Mouse (Mus musculus) forebrain, embryonic 11.5 days (tissue): ENCODE results near the gene Srp54c. TPM values are rescaled to one million over a fixed set of nuclear protein-coding genes. Genes with fewer than 3 reads are reported as not detected.
A peak's percentile ranks its signal among the peaks of the same experiment; 100 is the strongest.
"Not testable (repeated sequence)": the region's sequence is repeated elsewhere in the genome, so short reads cannot be mapped to it uniquely, and the experiment has no call there.

Source experiments
- ATAC-seq: fragments of 200-750 bp; cut with Nextera tagmentation; replicated peaks from 2 replicates; pipeline ENCODE4 v1.8.0; 2017; ENCODE audit warnings: moderate TSS enrichment; ENCODE audit not compliant: low FRiP score
- DNase-seq: peaks from one replicate; pipeline ENCODE4 v3.0.0-alpha.2; 2017; ENCODE audit warnings: low spot score
- H3K27ac ChIP-seq: fragments of 300-500 bp; sonication (generic); 2 replicates; pipeline ENCODE4 v1.5.1; 2014; ENCODE audit warnings: low read depth, low read length
- H3K27me3 ChIP-seq: fragments of 300-500 bp; sonication (generic); 2 replicates; pipeline ENCODE4 v1.6.1; 2014; ENCODE audit warnings: mild to moderate bottlenecking, low read length, mixed read lengths; ENCODE audit not compliant: control insufficient read depth, insufficient read depth
- H3K36me3 ChIP-seq: fragments of 300-500 bp; sonication (generic); 2 replicates; pipeline ENCODE4 v1.6.1; 2014; ENCODE audit warnings: mild to moderate bottlenecking, low read length, moderate library complexity, mixed read lengths; ENCODE audit not compliant: control insufficient read depth, insufficient read depth
- H3K4me1 ChIP-seq: fragments of 300-500 bp; sonication (generic); replicated peaks from 2 replicates; pipeline ENCODE4 v1.6.1; 2014; ENCODE audit warnings: low read length, mixed read lengths; ENCODE audit not compliant: control insufficient read depth, insufficient read depth
- H3K4me2 ChIP-seq: fragments of 300-500 bp; sonication (generic); 2 replicates; pipeline ENCODE4 v1.6.1; 2014; ENCODE audit warnings: low read depth, mild to moderate bottlenecking, low read length, moderate library complexity, mixed read lengths; ENCODE audit not compliant: severe bottlenecking
- H3K4me3 ChIP-seq: fragments of 300-500 bp; sonication (generic); 2 replicates; pipeline ENCODE4 v1.5.1; 2014; ENCODE audit warnings: low read depth, low read length
- H3K9ac ChIP-seq: fragments of 300-500 bp; sonication (generic); 2 replicates; pipeline ENCODE4 v1.6.1; 2014; ENCODE audit warnings: low read length
- H3K9me3 ChIP-seq: fragments of 300-500 bp; sonication (generic); 2 replicates; pipeline ENCODE4 v1.6.1; 2016; ENCODE audit warnings: low read length, mixed read lengths; ENCODE audit not compliant: control insufficient read depth
- WGBS: fragments of 180-500 bp; shearing (Covaris S2); extraction: QIAGEN DNeasy Blood & Tissue Kit; methylation state at CpG from one replicate; pipeline ENCODE4 v1.1.7; 2014; 5-methylcytosine and 5-hydroxymethylcytosine counted together
- polyA plus RNA-seq: library from polyadenylated mRNA; unstranded; fragments of >200 nt; fragmentation: Nextera tagmentation; extraction: Ambion mirVana; gene quantifications from 2 replicates; pipeline ENCODE4 v1.2.1, GENCODE M21; 2014

The Srp54c gene
- polyA plus RNA-seq, 1 experiment from 2014 or later, result 74.5 TPM

DNA sequence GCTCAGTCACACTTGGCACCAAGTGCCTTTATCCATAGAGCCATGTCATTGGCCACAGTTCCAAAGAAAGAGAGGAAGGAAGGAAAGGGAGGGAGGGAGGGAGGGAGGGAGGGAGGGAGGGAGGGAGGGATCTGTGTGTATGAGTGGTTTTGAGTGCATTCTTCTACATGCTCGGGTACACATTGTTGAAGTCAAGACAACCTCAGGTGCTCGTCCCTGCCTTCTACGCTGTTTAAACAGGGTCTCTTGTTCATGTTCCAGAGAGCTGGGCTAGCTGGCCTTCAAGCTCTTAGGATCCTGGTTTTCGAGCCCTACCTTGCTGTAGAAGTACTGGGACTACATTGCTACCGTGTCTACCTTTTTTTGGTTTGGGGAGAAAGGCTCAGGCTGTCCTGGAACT, 33.4 kb downstream of the Srp54c start:
- not testable (repeated sequence) for H3K27me3 ChIP-seq, H3K4me1 ChIP-seq, H3K9ac ChIP-seq, H3K36me3 ChIP-seq, H3K4me2 ChIP-seq, H3K27ac ChIP-seq, ATAC-seq, H3K4me3 ChIP-seq, H3K9me3 ChIP-seq, DNase-seq
- no CpG with 5 or more reads among the region's 5 CpGs for WGBS

GRCm38 (mm10) chr12:55272243-55272642, 42.3 kb downstream of the Srp54c start:
- no peak overlapping the region for H3K9ac ChIP-seq
- H3K27me3 ChIP-seq, result no peaks in the 10 kb centered on the region
- ATAC-seq, result no peak
- H3K4me2 ChIP-seq, result no peak overlapping the region
- no peaks in the 10 kb centered on the region for H3K9me3 ChIP-seq
- DNase-seq, result no peak
- H3K4me3 ChIP-seq, result no peak overlapping the region
- H3K4me1 ChIP-seq, result no peaks in the 10 kb centered on the region
- no peaks in the 10 kb centered on the region for H3K36me3 ChIP-seq
- H3K27ac ChIP-seq, result no peak overlapping the region
- 85% methylated on average over 3 of the region's 3 CpGs for WGBS

DNA sequence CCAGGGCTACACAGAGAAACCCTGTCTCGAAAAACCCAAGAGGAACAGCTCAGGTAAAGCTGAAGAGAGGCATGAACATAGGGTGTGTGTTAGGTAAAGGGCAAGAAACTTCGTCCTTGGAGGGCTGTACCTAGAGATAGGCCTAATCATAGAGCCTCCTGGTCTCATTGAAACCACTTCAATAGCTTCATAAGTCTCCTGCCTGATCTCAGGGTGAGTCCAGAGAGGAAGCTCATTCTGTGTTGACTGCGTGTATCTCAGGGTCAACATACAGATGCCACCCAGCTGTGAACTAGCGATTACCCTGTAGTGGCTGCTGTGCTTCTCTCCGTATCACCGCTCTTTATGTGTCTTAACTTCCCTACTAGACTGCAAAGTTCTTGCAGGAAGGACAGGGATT, 47.6 kb downstream of the Srp54c start:
- not testable (repeated sequence) for H3K9ac ChIP-seq, H3K27ac ChIP-seq, ATAC-seq, H3K4me3 ChIP-seq, H3K36me3 ChIP-seq, H3K9me3 ChIP-seq, H3K27me3 ChIP-seq, H3K4me1 ChIP-seq, H3K4me2 ChIP-seq, DNase-seq
- 95% methylated on average over 3 of the region's 6 CpGs for WGBS

GRCm38 (mm10) chr12:55298112-55298511, 68.1 kb downstream of the Srp54c start:
- H3K27me3 ChIP-seq, result no peaks in the 10 kb centered on the region
- DNase-seq (no peak), ATAC-seq (no peak)
- no peak overlapping the region for H3K27ac ChIP-seq
- H3K9me3 ChIP-seq, result no peaks in the 10 kb centered on the region
- H3K4me1 ChIP-seq, result peaks cover 5% of the 10 kb centered on the region
- H3K4me3 ChIP-seq, result no peak overlapping the region
- WGBS, result 92% methylated on average over 9 of the region's 9 CpGs
- no peak overlapping the region for H3K9ac ChIP-seq
- peaks cover 11% of the 10 kb centered on the region for H3K36me3 ChIP-seq
- no peak overlapping the region for H3K4me2 ChIP-seq

GRCm38 (mm10) chr12:55299336-55299735, 69.4 kb downstream of the Srp54c start, which contains the start of gene 1110008L16Rik:
Gene 1110008L16Rik (plus strand): TSS chr12:55299577.
- Histone ChIP-seq H3K4me1 (peaks cover 5% of the 10 kb centered on the region), H3K9ac (no peak within 1 kb of the TSS), H3K9me3 (no peaks in the 10 kb centered on the region), H3K27me3 (no peaks in the 10 kb centered on the region), H3K36me3 (peaks cover 7% of the 10 kb centered on the region), H3K27ac (no peak within 1 kb of the TSS), H3K4me2 (no peak within 1 kb of the TSS), H3K4me3 (no peak within 1 kb of the TSS)
- DNase-seq (no peak), ATAC-seq (no peak)
- WGBS, result 93% methylated on average over 5 of the region's 5 CpGs

GRCm38 (mm10) chr12:55300820-55301351, 70.9 kb downstream of the Srp54c start:
- H3K9ac ChIP-seq, result no peak overlapping the region; the same call in 1 of the 2 replicates
- no peak for ATAC-seq
- H3K4me3 ChIP-seq, result 0 out of 2 replicates have a peak overlapping the region, but pooled peaks have one; percentile 6
- H3K27ac ChIP-seq, result no peak overlapping the region
- H3K4me2 ChIP-seq, result peak overlapping the region; percentile 67
- no peaks in the 10 kb centered on the region for H3K27me3 ChIP-seq
- 87% methylated on average over 3 of the region's 3 CpGs for WGBS
- H3K9me3 ChIP-seq, result no peaks in the 10 kb centered on the region
- H3K4me1 ChIP-seq, result peaks cover 5% of the 10 kb centered on the region
- H3K36me3 ChIP-seq, result peaks cover 5% of the 10 kb centered on the region
- no peak for DNase-seq

GRCm38 (mm10) chr12:55301472-55302300, 71.7 kb downstream of the Srp54c start:
- H3K27me3 ChIP-seq, result no peaks in the 10 kb centered on the region
- no peak overlapping the region; the same call in 1 of the 2 replicates for H3K27ac ChIP-seq
- DNase-seq, result no peak
- peak overlapping the region; percentile 56 for H3K4me3 ChIP-seq
- H3K4me2 ChIP-seq, result peak overlapping the region; percentile 67
- H3K9ac ChIP-seq, result peak overlapping the region; percentile 86
- WGBS, result 53% methylated on average over 11 of the region's 11 CpGs
- no peaks in the 10 kb centered on the region for H3K9me3 ChIP-seq
- no peak for ATAC-seq
- peaks cover 5% of the 10 kb centered on the region for H3K4me1 ChIP-seq
- H3K36me3 ChIP-seq, result peaks cover 5% of the 10 kb centered on the region

DNA sequence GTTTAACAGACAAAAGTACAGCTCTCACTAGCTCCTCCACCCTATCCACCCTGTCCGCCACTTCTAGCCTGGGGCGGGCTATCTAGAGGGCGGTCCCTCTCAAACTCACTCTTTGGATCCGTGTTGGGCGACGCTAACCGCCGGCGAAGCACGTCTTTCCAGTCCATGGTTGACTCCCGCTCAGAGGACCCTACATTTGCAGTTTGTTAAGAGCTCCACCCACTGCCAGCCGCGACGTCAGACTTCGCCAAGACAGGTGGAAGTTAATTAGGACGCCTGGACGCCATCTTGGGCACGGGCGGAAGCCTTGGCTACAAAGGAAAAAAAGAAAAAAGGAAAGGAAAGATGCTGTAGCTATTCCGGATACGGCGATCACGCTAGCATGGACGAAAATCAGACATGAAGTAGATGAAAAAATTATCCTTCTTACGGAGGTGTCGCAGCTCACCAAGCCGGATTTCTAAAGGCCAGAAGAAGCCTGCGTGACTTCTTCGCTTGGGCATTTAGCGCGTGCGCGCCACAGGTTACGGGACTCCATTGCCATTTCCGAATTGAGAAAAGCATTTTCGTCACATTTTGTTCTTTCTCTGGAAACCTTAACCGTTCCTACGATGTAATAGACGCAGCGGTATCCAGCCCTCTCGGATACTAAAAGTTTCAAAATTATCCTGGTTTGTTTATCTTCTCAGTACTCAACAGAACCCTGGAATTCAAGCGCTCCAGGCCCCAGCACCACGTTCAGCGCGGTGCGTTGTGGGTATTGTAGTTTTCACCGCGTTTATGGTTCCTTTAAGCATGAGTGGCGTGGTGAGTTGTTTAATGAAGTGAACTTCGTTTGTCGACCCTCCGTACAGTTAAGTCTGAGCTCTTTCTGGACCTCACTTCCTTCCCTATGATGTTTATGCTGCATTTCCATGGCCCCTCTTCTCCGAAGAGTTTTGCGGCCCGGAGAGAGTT, 72.8 kb downstream of the Srp54c start, which contains the start of gene Ppp2r3c:
Gene Ppp2r3c (minus strand): TSS at position 514 of the 957 bp plus-strand sequence.
- under 1% methylated on average over 55 of the region's 55 CpGs for WGBS
- H3K4me2 ChIP-seq, result peak within 1 kb of the TSS; percentile 67
- ATAC-seq, result peak; percentile 94
- DNase-seq, result peak; percentile 93
- H3K4me3 ChIP-seq, result peak within 1 kb of the TSS; percentile 56
- peak within 1 kb of the TSS; percentile 86 for H3K9ac ChIP-seq
- H3K36me3 ChIP-seq, result no peaks in the 10 kb centered on the region
- H3K4me1 ChIP-seq, result peaks cover 5% of the 10 kb centered on the region
- no peaks in the 10 kb centered on the region for H3K9me3 ChIP-seq
- no peaks in the 10 kb centered on the region for H3K27me3 ChIP-seq
- peak within 1 kb of the TSS; percentile 84 for H3K27ac ChIP-seq
